Mouse (Mus musculus): Measurements from ENCODE around the gene Pin1. TPM values are rescaled to one million over a fixed set of nuclear protein-coding genes. Genes with fewer than 3 reads are reported as not detected.

Pin1 gene
- polyA plus RNA-seq, 1 experiment, result 2.3 TPM

GRCm38 (mm10) chr9:20636790-20637189, 15.1 kb upstream of the Pin1 start:
- Histone ChIP-seq H3K27me3 (ENCODE audit: control insufficient read depth) (no peaks in the 10 kb centered on the region), H3K4me3 (replicated peaks) (no peak overlapping the region), H3K36me3 (ENCODE audit: control insufficient read depth) (peaks cover 28% of the 10 kb centered on the region), H3K4me1 (ENCODE audit: control insufficient read depth) (peaks cover 11% of the 10 kb centered on the region), H3K9me3 (ENCODE audit: control insufficient read depth, low read length) (no peaks in the 10 kb centered on the region)
- TF ChIP-seq GATA1 (IDR thresholded peaks at IDR 0.05; ENCODE audit: low read length) (no peak), TAL1 (IDR thresholded peaks at IDR 0.05; ENCODE audit: low read length) (no peak)

- Histone ChIP-seq H3K4me3 (replicated peaks) (no peak overlapping the region), H3K27me3 (ENCODE audit: control insufficient read depth) (no peaks in the 10 kb centered on the region), H3K36me3 (ENCODE audit: control insufficient read depth) (peaks cover 28% of the 10 kb centered on the region), H3K4me1 (ENCODE audit: control insufficient read depth) (peaks cover 29% of the 10 kb centered on the region), H3K9me3 (ENCODE audit: control insufficient read depth, low read length) (no peaks in the 10 kb centered on the region)
- TF ChIP-seq GATA1 (IDR thresholded peaks at IDR 0.05; ENCODE audit: low read length) (no peak), TAL1 (IDR thresholded peaks at IDR 0.05; ENCODE audit: low read length) (no peak)
Measured at GRCm38 (mm10) chr9:20638552-20638951, 13.3 kb upstream of the Pin1 start.

DNA sequence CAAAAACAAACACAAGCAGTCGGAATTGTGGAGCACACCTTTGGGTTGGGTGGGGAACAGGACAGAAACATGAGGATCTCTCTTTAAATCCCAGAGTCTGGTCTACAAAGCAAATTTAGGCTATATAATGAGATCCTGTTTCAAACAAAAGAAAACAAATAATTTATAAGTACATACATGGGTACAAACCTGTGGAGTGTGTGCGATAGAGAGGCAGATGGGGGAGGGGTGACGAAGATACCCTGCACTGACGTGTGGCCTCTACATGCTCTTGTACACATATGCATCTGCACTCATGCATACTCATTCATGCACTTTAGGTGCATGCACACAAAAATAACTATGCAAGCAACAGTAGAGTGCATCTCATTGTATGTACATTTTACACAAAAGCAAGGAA, 12.4 kb upstream of the Pin1 start:
- H3K27me3 ChIP-seq (ENCODE audit: control insufficient read depth), result no peaks in the 10 kb centered on the region
- peaks cover 37% of the 10 kb centered on the region for H3K4me1 ChIP-seq (ENCODE audit: control insufficient read depth)
- H3K4me3 ChIP-seq (replicated peaks), result no peak overlapping the region
- H3K9me3 ChIP-seq (ENCODE audit: control insufficient read depth, low read length), result no peaks in the 10 kb centered on the region
- TF ChIP-seq GATA1 (IDR thresholded peaks at IDR 0.05; ENCODE audit: low read length) (no peak), TAL1 (IDR thresholded peaks at IDR 0.05; ENCODE audit: low read length) (no peak)
- peaks cover 28% of the 10 kb centered on the region for H3K36me3 ChIP-seq (ENCODE audit: control insufficient read depth)

DNA sequence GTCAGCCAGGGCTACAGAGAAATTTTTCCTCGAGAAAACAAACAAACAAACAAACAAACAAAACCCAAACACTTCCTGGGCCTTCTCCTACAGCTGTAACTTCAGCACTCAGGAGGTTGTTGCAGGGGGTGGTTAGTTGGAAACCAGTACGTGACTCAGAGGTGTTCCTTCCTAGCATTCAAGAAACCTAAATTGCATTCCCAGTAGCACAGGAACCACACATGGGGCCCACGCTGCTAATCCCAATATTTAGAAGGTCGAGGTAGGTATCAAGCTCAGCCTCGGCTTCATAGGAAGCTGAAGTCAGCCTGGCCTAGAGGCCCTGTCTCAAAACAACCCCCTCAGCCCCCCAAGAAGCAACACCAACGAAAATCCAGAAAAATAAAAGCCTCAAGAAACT, 10.4 kb upstream of the Pin1 start:
- Histone ChIP-seq H3K4me1 (ENCODE audit: control insufficient read depth) (peaks cover 50% of the 10 kb centered on the region), H3K27me3 (ENCODE audit: control insufficient read depth) (no peaks in the 10 kb centered on the region), H3K9me3 (ENCODE audit: control insufficient read depth, low read length) (no peaks in the 10 kb centered on the region), H3K4me3 (replicated peaks) (peak overlapping the region; percentile 99), H3K36me3 (ENCODE audit: control insufficient read depth) (peaks cover 34% of the 10 kb centered on the region)
- TF ChIP-seq GATA1 (IDR thresholded peaks at IDR 0.05; ENCODE audit: low read length) (no peak), TAL1 (IDR thresholded peaks at IDR 0.05; ENCODE audit: low read length) (no peak)

GRCm38 (mm10) chr9:20642101-20642895, 9.6 kb upstream of the Pin1 start, which contains the start of gene Ubl5:
TSS of gene Ubl5 (plus strand) at chr9:20642878.
- H3K27me3 ChIP-seq (ENCODE audit: control insufficient read depth), result no peaks in the 10 kb centered on the region
- H3K4me3 ChIP-seq (replicated peaks), result peak within 1 kb of the TSS; percentile 99
- no peaks in the 10 kb centered on the region for H3K9me3 ChIP-seq (ENCODE audit: control insufficient read depth, low read length)
- peaks cover 34% of the 10 kb centered on the region for H3K36me3 ChIP-seq (ENCODE audit: control insufficient read depth)
- TF ChIP-seq TAL1 (IDR thresholded peaks at IDR 0.05; ENCODE audit: low read length) (no peak), GATA1 (IDR thresholded peaks at IDR 0.05; ENCODE audit: low read length) (no peak)
- H3K4me1 ChIP-seq (ENCODE audit: control insufficient read depth), result peaks cover 56% of the 10 kb centered on the region

DNA sequence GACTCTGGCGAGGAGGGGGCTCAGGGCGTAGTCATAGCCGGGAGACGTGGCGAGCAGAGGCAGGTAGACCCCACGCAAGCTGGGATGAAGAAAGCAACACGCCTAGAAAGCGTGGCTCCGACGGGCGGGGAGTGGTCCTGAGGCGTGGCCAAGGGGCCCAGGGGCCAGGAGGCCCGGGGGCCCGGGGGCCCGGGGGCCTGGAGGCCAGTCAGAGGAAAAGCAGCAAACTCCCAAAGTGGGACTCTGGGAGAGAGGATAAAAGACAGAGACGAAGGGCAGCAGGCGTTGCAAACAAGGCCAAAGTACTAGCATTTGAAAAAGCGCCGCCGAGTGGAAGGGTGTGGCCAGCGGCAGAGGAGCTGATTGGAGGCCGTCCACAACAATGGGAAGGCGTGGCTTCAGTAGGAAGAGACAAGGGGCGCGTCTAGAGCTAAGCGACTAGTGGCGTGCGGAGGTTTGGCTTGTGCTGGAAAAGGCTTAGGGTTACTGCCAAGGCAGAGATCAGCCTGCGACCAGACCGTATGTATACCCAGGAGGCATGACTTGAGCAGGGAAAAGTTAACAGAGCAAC, 8.9 kb upstream of the Pin1 start:
- peaks cover 37% of the 10 kb centered on the region for H3K36me3 ChIP-seq (ENCODE audit: control insufficient read depth)
- H3K27me3 ChIP-seq (ENCODE audit: control insufficient read depth), result no peaks in the 10 kb centered on the region
- no peaks in the 10 kb centered on the region for H3K9me3 ChIP-seq (ENCODE audit: control insufficient read depth, low read length)
- no peak for TF ChIP-seq TAL1 (IDR thresholded peaks at IDR 0.05; ENCODE audit: low read length)
- TF ChIP-seq GATA1 (IDR thresholded peaks at IDR 0.05; ENCODE audit: low read length), result no peak
- H3K4me1 ChIP-seq (ENCODE audit: control insufficient read depth), result peaks cover 59% of the 10 kb centered on the region
- peak overlapping the region; percentile 99 for H3K4me3 ChIP-seq (replicated peaks)

GRCm38 (mm10) chr9:20643781-20644180, 8.1 kb upstream of the Pin1 start:
- Histone ChIP-seq H3K27me3 (ENCODE audit: control insufficient read depth) (no peaks in the 10 kb centered on the region), H3K9me3 (ENCODE audit: control insufficient read depth, low read length) (no peaks in the 10 kb centered on the region), H3K4me3 (replicated peaks) (peak overlapping the region; percentile 99), H3K4me1 (ENCODE audit: control insufficient read depth) (peaks cover 66% of the 10 kb centered on the region), H3K36me3 (ENCODE audit: control insufficient read depth) (peaks cover 37% of the 10 kb centered on the region)
- no peak for TF ChIP-seq GATA1 (IDR thresholded peaks at IDR 0.05; ENCODE audit: low read length)
- no peak for TF ChIP-seq TAL1 (IDR thresholded peaks at IDR 0.05; ENCODE audit: low read length)

GRCm38 (mm10) chr9:20644360-20645081, 7.4 kb upstream of the Pin1 start, which contains the start of gene Fbxl12:
TSS of gene Fbxl12 (minus strand) at chr9:20644767.
- Histone ChIP-seq H3K4me1 (ENCODE audit: control insufficient read depth) (peaks cover 72% of the 10 kb centered on the region), H3K9me3 (ENCODE audit: control insufficient read depth, low read length) (no peaks in the 10 kb centered on the region), H3K36me3 (ENCODE audit: control insufficient read depth) (peaks cover 37% of the 10 kb centered on the region), H3K4me3 (replicated peaks) (peak within 1 kb of the TSS; percentile 99), H3K27me3 (ENCODE audit: control insufficient read depth) (no peaks in the 10 kb centered on the region)
- TF ChIP-seq GATA1 (IDR thresholded peaks at IDR 0.05; ENCODE audit: low read length) (no peak), TAL1 (IDR thresholded peaks at IDR 0.05; ENCODE audit: low read length) (no peak)

DNA sequence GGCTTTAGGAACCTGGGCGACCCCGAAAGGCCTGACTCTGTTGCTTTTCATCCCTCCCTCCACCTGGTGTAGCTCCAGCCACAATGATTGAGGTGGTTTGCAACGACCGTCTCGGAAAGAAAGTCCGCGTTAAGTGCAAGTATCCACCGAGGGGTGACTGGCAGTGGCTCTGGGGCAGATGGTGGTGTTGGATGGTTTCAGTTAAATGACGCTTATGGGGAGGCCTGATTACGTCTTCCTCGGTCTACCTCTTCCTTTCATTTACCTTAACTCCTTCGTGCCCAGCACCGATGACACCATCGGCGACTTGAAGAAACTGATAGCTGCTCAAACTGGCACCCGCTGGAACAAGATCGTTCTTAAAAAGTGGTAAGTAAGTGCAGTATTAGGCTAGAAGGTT, 6.8 kb upstream of the Pin1 start:
- Histone ChIP-seq H3K36me3 (ENCODE audit: control insufficient read depth) (peaks cover 36% of the 10 kb centered on the region), H3K27me3 (ENCODE audit: control insufficient read depth) (no peaks in the 10 kb centered on the region), H3K4me1 (ENCODE audit: control insufficient read depth) (peaks cover 78% of the 10 kb centered on the region), H3K4me3 (replicated peaks) (peak overlapping the region; percentile 99), H3K9me3 (ENCODE audit: control insufficient read depth, low read length) (no peaks in the 10 kb centered on the region)
- TF ChIP-seq TAL1 (IDR thresholded peaks at IDR 0.05; ENCODE audit: low read length) (no peak), GATA1 (IDR thresholded peaks at IDR 0.05; ENCODE audit: low read length) (no peak)
